Mouse (Mus musculus) stomach, postnatal 0 days (tissue): ENCODE results near the gene Arhgef3.

ENCODE experiments used
- CTCF ChIP-seq: IDR thresholded peaks from 2 replicates; pipeline ENCODE4 v1.5.1; 2016; ENCODE audit warnings: antibody characterized with exemption, low read depth, mild to moderate bottlenecking, moderate library complexity
- EP300 ChIP-seq: optimal IDR thresholded peaks from 2 replicates; pipeline ENCODE3; 2016; ENCODE audit warnings: antibody characterized with exemption

GRCm38 (mm10) chr14:27349828-27350729 lies 235.4 kb downstream of the Arhgef3 start:
- TF ChIP-seq CTCF (no peak), EP300 (no peak)
